Mouse (Mus musculus): ENCODE results near the gene Scn5a.
A peak's percentile ranks its signal among the peaks of the same experiment; 100 is the strongest.

- TF ChIP-seq ZNF384 (IDR thresholded peaks at IDR 0.05; ENCODE audit: low read depth, low read length) (no peak), ZC3H11A (IDR thresholded peaks at IDR 0.05; ENCODE audit: borderline replicate concordance, low read depth, low read length) (no peak), MAFK (IDR thresholded peaks at IDR 0.05; ENCODE audit: insufficient read depth, low read depth, low read length) (peak; percentile 64; the same call in 1 of the 2 replicates)
Measured at GRCm38 (mm10) chr9:119559537-119560276, 19.1 kb downstream of the Scn5a start.
